Mouse (Mus musculus) megakaryocyte, embryonic 14.5 days (primary cell): ENCODE results near the gene Lrrtm4. TPM values are rescaled to one million over a fixed set of nuclear protein-coding genes. Genes with fewer than 3 reads are reported as not detected.

Experiments
- H3K27me3 ChIP-seq: replicated peaks from 2 replicates; pipeline ENCODE3; 2012; ENCODE audit warnings: inconsistent platforms
- H3K36me3 ChIP-seq: replicated peaks from 2 replicates; pipeline ENCODE3; 2012; ENCODE audit warnings: low read length, inconsistent platforms, mixed read lengths
- H3K4me1 ChIP-seq: 2 replicates; pipeline ENCODE4 v1.6.1; 2012; ENCODE audit warnings: inconsistent platforms
- H3K4me3 ChIP-seq: replicated peaks from 2 replicates; pipeline ENCODE3; 2012; ENCODE audit warnings: moderate library complexity, mild to moderate bottlenecking, inconsistent platforms
- H3K9me3 ChIP-seq: 2 replicates; pipeline ENCODE4 v1.6.1; 2012; ENCODE audit warnings: inconsistent platforms
- FLI1 ChIP-seq: IDR thresholded peaks from 2 replicates; pipeline ENCODE4 v1.6.1; 2012; ENCODE audit warnings: low read length, inconsistent platforms, mixed read lengths
- GATA1 ChIP-seq: IDR thresholded peaks from 3 replicates; pipeline ENCODE4 v1.6.1; 2012; ENCODE audit warnings: mixed read lengths, low read length, inconsistent platforms, borderline replicate concordance
- polyA plus RNA-seq: library from polyadenylated mRNA; stranded (reverse); fragments of >175 nt; gene quantifications from 2 replicates; pipeline ENCODE4 v1.2.3, GENCODE M21; 2012; ENCODE audit warnings: low replicate concordance; ENCODE audit not compliant: insufficient read depth

Lrrtm4 gene
- polyA plus RNA-seq = 0.97 TPM in 1 of 2 replicates, not detected in the other

- TF ChIP-seq GATA1 = no peak
- no peak for TF ChIP-seq FLI1
- Histone ChIP-seq H3K36me3 (no peaks in the 10 kb centered on the region), H3K9me3 (peaks cover 15% of the 10 kb centered on the region; the same call in 1 of the 2 replicates), H3K4me3 (no peak within 1 kb of the TSS), H3K4me1 (no peaks in the 10 kb centered on the region), H3K27me3 (no peaks in the 10 kb centered on the region)
Measured at GRCm38 (mm10) chr6:80018765-80019164, at the start of gene Lrrtm4. TSS of gene Lrrtm4 (plus strand) at chr6:80018877.

DNA sequence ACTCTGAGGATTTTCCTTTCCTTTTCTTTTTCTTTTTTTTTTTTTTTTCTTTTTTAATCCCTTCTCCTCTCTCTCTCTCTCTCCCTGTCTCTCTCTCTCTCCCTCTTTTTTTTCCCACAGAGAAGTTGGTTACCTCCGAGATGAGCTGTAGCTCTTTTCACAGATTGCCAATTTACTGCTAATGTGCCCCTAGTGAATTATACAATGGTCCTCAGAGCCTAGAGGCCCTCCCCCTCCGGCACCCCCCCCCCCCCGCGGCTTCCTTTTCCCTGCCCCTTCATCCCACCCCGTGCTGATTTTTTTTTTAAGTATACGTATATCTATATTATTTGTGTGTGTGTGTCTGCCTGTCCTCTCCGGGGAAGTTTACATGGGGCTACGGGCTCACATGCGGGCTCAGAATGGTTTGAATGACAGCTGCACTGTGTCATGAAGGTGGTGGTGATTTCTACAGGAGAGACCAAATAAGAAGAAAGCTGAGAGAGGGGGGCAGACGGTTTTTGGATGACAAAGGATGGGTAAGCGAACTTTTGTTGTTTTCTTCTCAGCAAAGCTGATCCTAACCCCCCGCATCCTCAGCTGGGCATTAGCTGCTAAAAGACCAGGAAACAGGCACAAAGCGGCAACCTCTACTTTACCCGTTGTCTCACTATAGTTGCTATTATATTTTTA is 648 bp downstream of the Lrrtm4 start:
- Histone ChIP-seq H3K4me1 (no peaks in the 10 kb centered on the region), H3K36me3 (no peaks in the 10 kb centered on the region), H3K4me3 (no peak overlapping the region), H3K9me3 (peaks cover 15% of the 10 kb centered on the region; the same call in 1 of the 2 replicates), H3K27me3 (no peaks in the 10 kb centered on the region)
- TF ChIP-seq GATA1 = no peak
- TF ChIP-seq FLI1 = no peak

DNA sequence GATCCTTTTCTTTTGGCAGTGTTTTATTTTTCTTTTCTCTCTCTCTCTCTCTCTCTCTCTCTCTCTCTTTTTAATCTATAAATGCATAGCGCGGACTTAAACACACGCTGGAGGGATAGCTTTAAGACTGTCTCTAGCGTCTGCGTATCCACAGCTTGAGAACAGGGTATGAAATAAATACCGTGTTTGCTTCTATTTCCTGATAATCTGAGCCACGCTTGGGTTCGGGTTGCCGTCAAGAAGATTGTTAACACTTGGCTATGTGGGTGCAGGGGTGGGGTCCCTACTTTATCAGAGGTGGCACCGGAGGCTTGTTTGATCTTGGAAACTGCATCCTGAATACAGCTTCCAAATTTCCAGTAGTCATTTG is 1.2 kb downstream of the Lrrtm4 start:
- Histone ChIP-seq H3K9me3 (peaks cover 15% of the 10 kb centered on the region; the same call in 1 of the 2 replicates), H3K4me1 (no peaks in the 10 kb centered on the region), H3K36me3 (no peaks in the 10 kb centered on the region), H3K4me3 (no peak overlapping the region), H3K27me3 (no peaks in the 10 kb centered on the region)
- no peak for TF ChIP-seq FLI1
- no peak for TF ChIP-seq GATA1

- TF ChIP-seq FLI1 (no peak), GATA1 (no peak)
- no peaks in the 10 kb centered on the region for H3K27me3 ChIP-seq
- H3K9me3 ChIP-seq = no peaks in the 10 kb centered on the region
- no peak overlapping the region for H3K4me3 ChIP-seq
- H3K4me1 ChIP-seq = no peaks in the 10 kb centered on the region
- no peaks in the 10 kb centered on the region for H3K36me3 ChIP-seq
Measured at GRCm38 (mm10) chr6:80056849-80057248, 38.2 kb downstream of the Lrrtm4 start.

- Histone ChIP-seq H3K4me3 (no peak overlapping the region), H3K9me3 (no peaks in the 10 kb centered on the region)
- no peak for TF ChIP-seq FLI1
- TF ChIP-seq GATA1 = no peak
Measured at GRCm38 (mm10) chr6:80078001-80078400, 59.3 kb downstream of the Lrrtm4 start.

GRCm38 (mm10) chr6:80079290-80079689 is 60.6 kb downstream of the Lrrtm4 start:
- TF ChIP-seq GATA1 = no peak
- no peak for TF ChIP-seq FLI1
- Histone ChIP-seq H3K27me3 (no peaks in the 10 kb centered on the region), H3K36me3 (no peaks in the 10 kb centered on the region), H3K4me3 (no peak overlapping the region), H3K9me3 (peaks cover 4% of the 10 kb centered on the region; the same call in 1 of the 2 replicates), H3K4me1 (no peaks in the 10 kb centered on the region)

More at GRCm38 (mm10) chr6:80078001-80078400, 59.3 kb downstream of the Lrrtm4 start:
- Histone ChIP-seq H3K4me1 (no peaks in the 10 kb centered on the region), H3K27me3 (no peaks in the 10 kb centered on the region), H3K36me3 (no peaks in the 10 kb centered on the region)

DNA sequence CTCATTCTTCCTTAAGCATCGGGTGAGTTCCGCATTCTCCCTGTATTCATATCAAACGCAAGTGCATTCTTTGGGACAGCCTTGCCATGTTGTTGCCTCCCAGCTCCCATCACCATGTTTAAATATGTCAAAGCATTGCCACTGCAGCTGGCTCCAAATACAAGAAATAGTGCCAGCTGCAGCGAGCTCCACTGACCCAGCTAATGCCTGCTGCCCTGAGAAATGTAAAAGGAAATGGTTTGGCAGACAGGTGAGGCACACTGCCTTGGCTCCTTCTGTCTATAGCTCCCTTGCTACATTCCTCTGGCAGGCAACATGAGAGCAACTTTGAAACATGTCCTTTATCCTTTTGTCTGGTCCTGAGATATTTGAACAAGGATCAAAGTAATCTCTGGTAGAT is 76.2 kb downstream of the Lrrtm4 start:
- Histone ChIP-seq H3K9me3 (no peaks in the 10 kb centered on the region), H3K4me1 (no peaks in the 10 kb centered on the region), H3K36me3 (no peaks in the 10 kb centered on the region), H3K27me3 (no peaks in the 10 kb centered on the region), H3K4me3 (no peak overlapping the region)
- TF ChIP-seq GATA1 (no peak), FLI1 (no peak)

- Histone ChIP-seq H3K36me3 (no peaks in the 10 kb centered on the region), H3K9me3 (no peaks in the 10 kb centered on the region), H3K4me3 (no peak overlapping the region), H3K4me1 (no peaks in the 10 kb centered on the region), H3K27me3 (no peaks in the 10 kb centered on the region)
- TF ChIP-seq FLI1 (no peak), GATA1 (no peak)
Measured at GRCm38 (mm10) chr6:80105343-80105742, 86.7 kb downstream of the Lrrtm4 start.

DNA sequence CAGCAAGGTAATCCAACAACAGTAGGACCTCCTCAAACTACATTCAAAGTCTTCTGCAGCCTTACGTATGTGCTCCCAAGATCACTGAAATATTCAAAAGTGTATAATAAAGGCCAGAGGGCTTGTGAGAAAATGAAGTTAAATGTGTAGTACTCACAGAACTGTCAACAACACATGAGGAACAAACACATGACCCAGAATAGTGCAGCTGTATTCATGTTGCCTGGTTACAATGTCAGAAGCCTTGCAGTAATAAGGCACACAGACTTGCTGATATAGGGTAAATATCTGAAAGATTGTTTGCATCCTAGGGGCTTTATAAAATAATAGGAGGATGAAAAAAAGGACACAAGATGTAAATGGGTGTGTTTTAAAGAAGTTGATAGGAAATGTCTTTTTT is 87.2 kb downstream of the Lrrtm4 start:
- Histone ChIP-seq H3K27me3 (no peaks in the 10 kb centered on the region), H3K4me1 (no peaks in the 10 kb centered on the region), H3K4me3 (no peak overlapping the region), H3K36me3 (no peaks in the 10 kb centered on the region), H3K9me3 (no peaks in the 10 kb centered on the region)
- TF ChIP-seq FLI1 (no peak), GATA1 (no peak)

DNA sequence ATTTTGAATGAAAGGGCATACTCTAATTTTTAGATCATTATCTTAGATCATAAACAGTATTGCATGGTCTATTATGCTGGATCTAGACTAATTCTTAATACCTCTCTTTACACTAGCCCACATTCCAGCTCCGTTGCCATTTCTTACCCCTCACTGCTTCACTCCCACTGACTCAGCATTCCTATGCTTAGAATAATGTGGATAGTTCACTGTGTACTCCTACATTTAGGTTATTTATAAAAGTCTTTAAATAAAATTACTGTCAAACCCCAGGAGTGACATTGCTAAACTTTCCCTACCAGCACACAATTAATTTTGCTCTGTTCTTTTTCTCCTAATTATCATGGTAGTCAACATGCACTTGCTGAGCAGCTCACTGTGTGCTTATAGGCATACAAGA is 107.7 kb downstream of the Lrrtm4 start:
- no peaks in the 10 kb centered on the region for H3K27me3 ChIP-seq
- H3K36me3 ChIP-seq = no peaks in the 10 kb centered on the region
- no peaks in the 10 kb centered on the region for H3K4me1 ChIP-seq
- TF ChIP-seq FLI1 = no peak
- no peak for TF ChIP-seq GATA1
- no peak overlapping the region for H3K4me3 ChIP-seq
- H3K9me3 ChIP-seq = no peaks in the 10 kb centered on the region
